Mouse (Mus musculus): Measurements from ENCODE around the gene Exd2.

The Exd2 gene

DNA sequence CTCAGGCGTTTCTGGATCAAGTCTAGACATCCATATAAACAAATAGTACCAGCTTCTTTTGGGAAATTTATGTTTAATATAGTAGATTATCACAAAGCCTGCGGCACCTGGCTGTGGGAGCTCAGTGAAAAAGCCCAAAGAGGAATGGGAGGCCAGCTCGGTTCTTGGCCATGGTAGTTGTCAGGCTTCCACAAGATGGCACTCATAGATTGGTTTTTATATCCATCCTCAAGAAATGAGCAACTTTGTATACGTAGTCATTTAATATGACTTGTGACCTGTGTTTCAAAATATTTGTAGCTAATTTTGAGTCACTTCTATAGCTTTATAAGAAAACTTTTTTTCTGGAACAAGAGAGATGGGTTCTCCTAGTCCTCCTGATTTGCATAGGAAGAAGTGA lies 35.5 kb downstream of the Exd2 start:
- no peak for DNase-seq

DNA sequence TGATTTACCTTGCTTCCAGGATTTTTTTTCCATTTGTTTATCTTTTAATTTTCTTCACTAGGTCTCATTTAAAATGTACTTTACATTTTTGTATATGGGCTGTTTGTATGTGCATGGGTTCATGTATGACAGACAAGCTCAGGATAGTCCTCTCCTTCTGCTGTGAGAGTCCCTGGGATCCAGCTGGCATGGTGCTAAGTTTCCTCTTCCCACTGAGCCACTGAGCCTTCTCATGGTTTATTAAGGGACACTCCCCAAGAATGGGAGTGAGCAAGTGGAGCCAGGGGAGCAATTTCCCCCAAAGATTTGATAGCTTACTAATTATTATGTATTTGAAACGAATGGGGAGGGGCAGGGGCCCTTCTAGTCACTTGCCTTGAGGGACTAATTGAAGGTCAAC lies 37.6 kb downstream of the Exd2 start:
- DNase-seq: no peak

DNA sequence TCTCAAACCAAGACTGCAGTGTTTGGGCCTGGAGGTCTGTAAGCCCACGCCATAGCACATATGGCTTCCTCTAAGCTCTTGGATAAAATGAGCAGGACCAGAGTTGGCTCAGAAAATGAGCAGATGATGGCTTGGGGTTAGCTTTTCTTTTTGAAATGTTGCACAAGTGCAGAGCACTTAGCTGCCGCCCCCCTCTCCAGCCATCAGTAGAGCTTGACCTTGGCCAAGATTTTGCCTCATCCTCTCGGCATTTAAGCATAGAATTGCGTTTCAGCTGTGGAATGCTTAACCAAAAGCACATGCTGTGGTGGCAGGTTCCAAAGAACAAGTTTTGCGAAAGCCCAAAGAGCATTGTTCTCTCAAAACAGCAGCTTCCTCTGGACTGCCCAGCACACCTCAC lies 41.8 kb downstream of the Exd2 start:
- DNase-seq: no peak

DNA sequence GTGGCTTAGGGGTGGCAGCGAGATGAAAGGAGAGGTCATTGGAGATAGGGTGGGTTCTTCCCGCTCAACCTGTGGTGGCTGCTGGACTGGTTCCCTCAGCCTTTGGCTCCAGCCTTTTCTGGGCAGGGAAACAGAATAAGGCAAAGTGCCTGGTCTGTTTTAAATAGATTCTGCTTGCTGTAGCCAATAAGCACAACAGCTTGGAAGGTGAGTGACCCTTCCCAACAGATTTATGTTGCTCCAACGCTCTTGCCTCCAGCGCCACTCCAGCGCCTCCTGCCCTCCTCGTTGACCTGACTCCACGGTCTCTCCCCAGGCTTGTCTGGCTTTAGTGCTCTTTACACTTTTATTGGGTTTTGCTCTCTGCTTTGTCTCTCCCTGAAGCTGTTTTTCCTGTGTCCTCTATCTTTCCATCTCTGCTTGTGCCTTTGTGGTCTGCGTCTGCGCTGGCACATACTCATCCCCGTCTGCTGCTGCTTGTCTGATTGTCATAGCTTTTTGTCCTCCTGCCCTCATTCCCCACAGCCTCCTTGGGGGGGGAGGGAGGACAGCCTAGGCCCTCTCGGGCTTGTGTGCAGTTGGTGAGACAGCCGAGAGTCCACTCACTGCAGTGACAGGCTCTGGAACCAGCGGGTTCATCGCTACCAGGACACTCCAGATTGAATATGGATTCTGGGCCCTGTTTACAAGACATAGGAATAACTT lies 44.3 kb downstream of the Exd2 start:
- no peak for DNase-seq

DNA sequence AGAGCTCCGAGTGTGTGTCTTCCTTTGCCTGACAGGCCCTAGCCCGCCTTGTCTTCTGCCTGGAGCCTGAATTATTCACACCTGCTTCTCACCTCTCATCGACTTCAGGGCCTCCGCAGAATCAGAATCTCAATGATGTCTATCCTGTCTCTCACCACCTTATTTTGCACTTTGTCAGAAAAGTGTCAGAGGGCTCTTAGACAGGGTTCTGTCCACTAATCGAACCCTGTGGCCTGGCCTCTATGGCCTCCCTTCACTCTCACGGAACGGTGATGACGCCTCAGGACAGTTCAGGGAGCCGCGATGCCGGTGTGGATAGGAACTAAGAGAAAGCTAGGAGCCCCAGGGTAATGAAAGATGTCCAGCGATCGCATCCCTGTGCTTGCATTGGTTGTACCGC lies 55.1 kb downstream of the Exd2 start, which contains the start of gene Galnt16:
TSS of gene Galnt16 (plus strand) at position 301 of the 400 bp plus-strand sequence.
- no peak for DNase-seq

DNA sequence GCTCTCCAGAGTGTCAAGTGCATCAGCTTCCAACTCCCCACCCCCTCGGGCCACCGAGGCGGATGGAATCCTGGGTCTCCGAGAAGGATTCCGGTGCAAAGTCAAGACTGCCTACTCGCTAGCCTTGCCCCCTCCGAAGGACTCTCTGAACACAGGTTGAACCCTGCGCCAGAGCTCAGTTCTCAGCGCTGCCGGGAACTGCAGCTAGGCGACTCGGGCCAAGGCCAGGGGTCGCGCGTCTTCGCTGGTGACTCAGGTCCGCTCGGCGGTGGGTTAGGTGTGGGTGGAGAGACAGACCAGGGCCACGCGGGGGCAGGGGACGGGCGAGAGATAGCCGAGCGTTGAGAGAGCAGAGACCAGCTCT lies 55.5 kb downstream of the Exd2 start:
- DNase-seq: peak; percentile 38

DNA sequence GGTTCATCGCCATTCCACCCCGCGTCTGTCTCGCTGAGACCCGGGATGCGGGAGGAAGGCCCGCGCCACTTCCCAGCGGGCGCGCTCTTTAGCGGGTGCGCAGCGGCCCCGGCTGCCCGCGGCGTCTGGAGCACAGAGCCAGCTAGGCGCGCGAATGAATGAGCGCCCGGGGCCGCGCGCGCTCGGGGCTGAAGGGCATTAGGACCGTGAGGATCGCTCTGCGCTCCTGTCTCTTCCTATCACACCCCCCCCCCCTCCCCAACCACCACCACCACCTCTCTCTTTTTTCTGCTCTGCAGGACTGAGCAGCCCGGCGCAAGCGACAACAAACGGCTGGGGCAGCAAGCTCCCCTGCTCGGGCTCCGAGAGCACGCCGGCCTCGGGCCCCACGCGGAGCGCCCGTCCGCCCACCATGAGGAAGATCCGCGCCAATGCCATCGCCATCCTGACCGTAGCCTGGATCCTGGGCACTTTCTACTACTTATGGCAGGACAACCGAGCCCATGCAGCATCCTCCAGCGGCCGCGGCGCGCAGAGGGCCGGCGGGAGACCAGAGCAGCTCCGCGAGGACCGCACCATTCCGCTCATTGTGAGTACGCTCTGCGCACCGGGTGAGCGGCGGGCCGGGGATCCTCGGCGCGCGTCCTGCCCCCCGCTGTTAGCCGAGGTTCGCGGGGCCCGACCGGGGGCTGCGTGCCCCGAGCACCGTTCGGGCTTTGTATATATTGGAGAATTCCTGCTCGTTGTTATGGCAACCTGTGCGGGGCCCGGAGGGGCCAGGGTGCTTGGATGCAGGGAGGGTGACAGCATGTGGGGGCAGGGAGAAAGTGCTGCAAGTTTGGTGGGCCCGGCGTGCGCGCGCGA lies 56.1 kb downstream of the Exd2 start:
- DNase-seq: peak; percentile 58

DNA sequence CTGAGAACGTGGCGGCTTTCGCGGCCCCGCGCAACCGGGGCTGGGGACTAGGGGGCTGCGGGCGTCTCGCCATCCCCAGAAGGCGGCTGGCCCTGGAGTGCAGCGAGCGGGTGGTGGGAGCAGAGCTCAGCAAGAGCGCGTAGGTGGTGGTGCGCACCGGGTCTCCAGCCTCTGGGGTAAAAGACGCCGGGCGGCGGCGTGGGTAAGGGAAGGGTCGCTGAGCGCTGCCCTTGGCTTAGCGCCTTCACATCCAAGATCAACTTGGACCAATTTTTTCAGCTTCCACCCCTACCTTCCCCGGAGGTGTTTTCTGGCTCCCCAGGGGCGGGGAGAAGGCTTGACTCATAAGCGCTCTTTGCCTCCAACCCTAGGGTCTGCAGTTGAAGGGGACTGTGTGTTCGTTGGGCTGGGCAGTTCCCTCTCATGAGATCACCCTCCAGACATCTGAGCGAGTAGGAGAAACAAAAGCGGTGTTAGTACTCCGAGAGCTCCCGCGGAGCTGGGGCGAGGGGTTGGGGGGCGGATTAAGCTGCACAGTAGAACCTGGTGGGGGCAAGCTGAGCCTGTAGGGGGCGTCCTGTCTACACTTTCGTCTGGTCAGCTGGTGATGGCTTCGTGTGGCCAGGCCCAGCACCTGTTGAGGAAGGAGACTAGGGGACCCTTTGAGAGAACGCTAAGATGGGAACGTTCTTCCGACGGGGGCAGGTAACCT lies 56.9 kb downstream of the Exd2 start:
- peak; percentile 55 for DNase-seq

DNA sequence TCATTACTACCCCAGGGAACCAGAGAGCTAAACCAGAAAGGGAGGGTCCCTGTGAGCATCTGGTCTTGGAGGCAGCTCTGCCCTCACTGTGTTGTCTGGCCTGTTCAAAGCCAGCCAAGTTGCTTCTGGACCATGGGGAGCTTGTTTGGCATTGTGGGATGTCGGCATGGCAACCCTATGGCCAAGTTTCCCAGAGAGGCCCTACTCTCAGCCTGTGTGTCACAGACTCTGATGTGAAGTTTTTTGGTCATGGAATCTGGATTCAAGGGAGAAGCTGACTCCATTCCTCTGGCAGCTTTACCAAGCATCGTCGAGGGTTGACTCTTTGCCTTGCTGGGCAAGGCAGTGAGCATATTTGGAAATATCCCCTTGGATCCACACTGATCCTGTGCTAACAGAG lies 59.1 kb downstream of the Exd2 start:
- no peak for DNase-seq

DNA sequence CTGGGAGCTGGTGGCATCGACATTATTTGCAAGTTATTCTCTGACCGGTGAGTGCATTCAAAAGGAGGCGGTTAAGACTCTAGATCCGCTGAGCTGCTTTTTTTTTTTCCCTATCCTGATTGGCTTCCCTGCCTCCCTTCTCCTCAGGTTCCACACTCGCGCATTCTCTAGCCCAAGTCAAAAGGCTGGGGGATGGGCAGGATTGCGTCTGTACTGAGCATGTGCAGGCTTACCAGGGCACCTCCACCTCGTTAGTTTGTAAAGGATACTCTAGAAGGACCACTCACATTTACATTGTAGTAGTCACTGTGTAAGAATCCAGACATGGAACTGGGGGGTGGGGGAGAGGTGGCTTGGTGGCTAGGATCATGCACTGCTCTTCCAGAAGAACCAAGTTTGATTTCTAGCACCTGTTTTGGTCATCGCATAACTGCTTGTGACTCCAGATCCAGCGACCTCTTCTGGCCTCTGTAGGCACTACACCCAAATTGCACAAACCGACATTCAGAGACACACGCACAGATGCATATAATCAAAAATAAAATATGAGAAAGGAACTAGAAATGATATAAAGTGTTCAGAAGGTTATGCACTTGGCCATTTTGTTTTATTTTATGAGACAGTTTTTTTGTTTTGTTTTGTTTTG lies 61.5 kb downstream of the Exd2 start:
- DNase-seq: no peak

DNA sequence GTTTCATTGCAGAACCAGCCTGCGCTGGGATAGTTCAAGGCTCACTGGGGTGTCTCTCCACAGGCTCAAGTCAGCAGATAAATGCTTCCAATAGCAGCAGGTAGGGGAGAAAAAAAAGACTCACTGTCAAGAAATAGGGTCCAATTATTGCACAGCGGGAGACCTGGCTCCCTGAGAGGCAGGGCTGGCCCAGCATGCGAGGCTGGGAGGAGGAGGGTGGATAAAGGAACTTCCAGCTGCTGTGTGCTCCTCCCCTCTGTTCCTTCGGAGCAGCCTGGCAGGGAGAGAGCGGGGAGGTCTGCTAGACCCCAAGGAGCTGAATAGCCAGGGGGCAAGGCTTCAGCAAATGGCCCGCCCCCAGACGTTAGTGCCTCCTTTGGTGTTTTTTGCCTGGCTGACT lies 62.6 kb downstream of the Exd2 start:
- DNase-seq: no peak

DNA sequence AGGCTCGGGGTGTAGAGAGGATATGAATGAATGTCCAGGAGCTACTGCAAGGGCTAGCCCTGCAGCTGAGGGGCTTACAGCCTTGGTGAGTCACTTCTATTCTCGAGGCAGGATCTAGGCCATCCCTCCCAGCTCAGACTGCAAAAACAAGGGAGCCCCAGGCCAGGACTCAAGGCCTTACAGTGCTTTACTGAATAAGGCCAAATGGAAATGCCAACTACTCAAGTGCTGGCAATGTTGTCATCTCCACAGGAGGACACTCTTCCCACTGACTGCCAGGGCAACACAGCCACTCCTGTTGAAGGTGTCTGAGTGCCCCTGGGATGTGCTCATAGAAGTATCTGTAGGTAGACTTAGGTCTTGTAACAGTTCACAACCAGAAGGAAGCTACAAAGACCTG lies 63.6 kb downstream of the Exd2 start:
- DNase-seq: no peak

DNA sequence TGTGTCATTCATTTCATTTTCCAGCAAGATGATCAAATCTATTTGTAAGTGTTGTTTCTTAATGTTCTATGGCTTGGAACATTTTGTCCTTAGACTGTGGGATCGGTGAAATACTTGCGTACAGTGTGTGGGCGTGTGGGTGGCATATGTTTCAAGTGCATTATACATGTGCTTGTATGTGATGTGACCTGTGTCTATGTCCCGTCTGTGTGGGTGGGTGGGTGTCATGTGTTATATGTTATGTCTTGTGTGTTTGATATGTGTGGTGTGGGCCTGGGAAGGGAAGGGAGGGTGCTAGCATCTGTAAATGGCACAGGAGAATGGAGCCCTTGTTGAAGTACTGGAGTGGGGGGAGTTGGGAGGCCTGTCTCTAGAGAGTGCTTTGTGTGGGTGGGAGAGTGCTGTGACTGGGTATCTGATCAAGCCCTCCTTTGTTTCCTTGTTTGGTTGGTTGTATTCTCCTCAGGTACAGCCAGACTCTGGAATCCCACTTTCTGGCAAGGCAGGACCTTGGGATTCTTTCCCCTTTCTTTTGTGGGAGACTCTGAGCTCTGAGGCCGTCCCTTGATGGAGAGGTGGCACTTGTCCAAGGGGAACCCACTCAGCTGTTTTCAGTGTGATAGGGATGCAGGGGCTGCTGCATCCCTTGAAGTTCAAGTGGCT lies 65.0 kb downstream of the Exd2 start:
- no peak for DNase-seq

DNA sequence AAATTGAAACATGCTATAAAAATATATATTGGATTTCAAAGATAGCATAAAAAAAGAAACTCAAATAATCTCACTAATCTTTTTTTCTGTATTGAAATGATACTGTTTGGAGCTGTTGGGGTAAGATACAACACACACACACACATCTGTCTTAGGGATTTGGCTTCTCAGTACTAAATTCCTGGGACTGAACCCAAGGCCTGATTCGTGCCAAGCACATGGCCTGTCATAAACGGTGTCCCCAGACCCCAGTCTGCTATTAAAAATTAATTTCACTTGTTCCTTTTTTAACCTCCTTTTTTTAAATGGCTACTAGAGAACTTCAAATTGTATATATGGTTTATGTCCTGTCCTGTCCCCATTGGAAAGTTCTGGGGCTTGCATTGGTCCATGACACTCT lies 67.2 kb downstream of the Exd2 start:
- DNase-seq: no peak

DNA sequence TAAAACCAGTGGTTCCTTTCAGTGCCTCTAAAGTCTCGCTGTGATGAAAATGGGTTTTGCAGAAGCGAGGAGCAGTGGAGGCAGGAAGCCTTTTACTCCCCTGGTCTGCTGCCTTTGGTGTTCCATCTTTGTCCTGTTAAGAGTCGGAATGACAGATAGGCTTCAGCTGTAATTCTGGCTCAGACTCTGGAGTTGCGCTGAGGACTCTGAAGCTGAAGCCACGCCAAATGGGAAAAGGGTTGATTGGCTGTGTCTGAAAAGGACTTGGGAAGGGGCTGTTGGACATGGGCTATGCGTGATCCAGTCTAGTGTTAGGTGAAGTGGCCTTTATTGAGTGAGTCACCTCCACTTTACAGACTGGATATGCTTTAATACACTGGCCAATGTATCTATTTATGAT lies 67.7 kb downstream of the Exd2 start:
- no peak for DNase-seq

DNA sequence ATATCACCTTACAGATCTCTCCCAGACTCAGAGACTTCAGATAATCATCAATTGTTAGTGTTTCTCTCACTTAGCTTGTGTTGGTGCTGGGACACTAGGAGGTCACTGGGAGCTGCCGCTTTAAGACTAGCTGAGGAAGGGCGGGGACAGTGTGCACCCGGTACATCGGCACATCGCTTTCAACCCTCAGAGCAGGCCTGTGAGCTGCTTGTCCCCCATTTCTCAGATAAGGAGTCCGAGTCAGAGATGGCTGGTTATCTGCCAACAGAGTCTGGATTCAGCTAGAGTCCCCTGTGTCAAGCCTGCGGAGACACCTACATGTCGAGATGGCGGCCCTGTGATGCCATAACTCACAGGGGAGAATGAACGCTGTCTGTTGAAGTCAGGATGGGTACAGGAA lies 68.7 kb downstream of the Exd2 start:
- DNase-seq: no peak

DNA sequence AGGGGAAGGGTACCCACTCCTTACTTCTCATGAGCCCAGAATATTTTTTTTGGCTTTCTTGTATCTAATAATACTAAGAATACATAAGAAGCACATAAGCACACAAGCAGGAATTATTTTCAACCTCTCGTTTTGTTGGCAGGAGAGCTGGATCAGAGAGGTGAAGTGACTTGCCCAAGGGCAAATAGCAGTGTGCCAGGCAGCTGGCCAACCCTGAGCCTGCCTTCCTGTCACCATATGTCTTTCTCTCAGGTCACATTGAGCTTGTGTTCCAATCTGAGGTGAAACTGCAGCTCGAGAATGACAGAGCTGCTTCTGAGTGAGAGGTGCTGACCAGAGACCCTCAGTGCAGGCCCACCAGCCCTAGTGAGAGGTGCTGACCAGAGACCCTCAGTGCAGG lies 71.0 kb downstream of the Exd2 start:
- peak; percentile 28 for DNase-seq

DNA sequence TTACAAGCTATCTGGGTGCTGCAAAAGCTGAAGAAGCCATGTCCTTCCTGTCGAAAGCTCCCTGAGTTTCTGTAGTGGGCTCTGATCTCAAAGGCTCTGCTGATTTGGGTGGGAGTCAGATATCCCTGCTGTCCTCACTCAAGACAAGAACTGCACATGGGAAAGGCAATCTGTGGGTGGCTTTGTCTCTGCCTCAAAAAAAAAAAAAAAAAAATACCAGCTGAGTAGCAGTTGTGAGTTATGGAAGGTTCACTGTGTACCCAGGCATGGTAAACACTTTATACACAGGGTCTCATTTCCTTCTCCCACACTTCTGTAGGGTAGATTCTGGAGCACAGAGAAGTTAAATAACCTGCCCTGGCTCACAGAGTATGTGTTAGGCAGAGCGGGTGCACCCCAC lies 74.4 kb downstream of the Exd2 start:
- DNase-seq: no peak

DNA sequence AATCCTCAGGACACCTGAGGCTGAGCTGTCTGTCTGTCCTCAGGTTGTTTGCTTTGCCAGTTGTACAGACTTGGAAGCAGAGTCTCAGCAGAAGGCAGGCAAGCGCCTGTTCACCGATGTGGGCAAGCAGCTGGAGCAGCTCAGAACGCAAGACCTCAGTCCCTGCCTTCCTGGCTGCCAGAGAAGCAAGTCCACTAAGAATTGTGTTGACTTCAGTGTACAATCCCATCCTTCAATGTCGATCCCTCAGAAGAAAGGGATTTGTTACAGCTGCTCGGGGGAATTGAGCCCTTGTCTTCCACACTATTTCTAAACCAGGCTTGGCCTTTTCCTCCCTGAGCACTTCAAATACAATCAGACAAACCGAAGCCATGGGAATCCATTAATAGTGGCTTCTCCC lies 75.4 kb downstream of the Exd2 start:
- no peak for DNase-seq

DNA sequence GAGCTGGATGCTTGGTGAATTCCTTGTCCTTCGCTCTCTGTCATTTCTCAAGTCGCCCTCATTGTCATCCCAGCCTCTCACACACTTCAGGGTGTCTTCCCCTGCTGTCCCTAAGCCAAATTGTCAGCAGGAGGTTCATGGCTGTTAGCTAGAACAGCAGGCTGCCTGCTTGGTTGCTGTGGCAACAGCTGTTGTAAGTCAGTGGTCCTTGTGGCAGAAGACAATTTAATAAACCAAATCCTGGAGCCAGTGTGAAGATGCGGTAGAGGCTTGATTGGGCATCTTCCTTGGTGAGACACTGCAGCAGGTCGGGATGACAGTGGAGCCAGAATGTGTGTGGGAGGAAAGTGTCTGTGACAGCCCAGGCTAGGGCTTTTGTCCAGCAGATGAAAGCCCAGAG lies 82.4 kb downstream of the Exd2 start:
- peak; percentile 24 for DNase-seq

DNA sequence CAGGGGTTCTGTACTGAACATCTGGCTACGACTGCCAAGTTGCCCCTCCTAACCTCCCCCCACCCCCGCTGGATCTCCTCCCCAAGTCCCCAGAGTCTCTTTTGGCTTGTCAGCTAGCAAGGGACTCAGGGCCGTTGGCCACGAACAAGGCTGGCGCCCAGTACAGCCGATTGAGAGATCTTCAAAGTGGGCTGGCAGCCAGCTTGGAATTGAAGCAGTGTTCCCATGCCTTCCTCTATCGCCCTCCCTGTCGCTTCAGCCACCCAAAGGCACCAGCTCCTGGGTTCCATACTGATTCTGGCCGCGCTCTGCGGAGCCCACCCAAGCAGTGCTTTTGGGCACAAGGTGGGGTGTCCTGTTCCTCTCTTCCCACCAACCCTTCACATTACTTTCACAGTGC lies 86.8 kb downstream of the Exd2 start:
- DNase-seq: no peak

Data from cerebellum, adult 11 months (tissue).